Mouse (Mus musculus): ENCODE measurements around the gene Crebl2.

- TF ChIP-seq CTCF (IDR thresholded peaks at IDR 0.05; ENCODE audit: extremely low read depth, insufficient read depth, low read length) (no peak), POLR2A (IDR thresholded peaks at IDR 0.05; ENCODE audit: extremely low read depth, insufficient read depth, low read length) (no peak)
Observed at GRCm38 (mm10) chr6:134838111-134838510, 8.2 kb downstream of the Crebl2 start.
